Mouse (Mus musculus) heart, embryonic 16.5 days (tissue): ENCODE measurements around the gene H2-M5. TPM values are rescaled to one million over a fixed set of nuclear protein-coding genes. Genes with fewer than 3 reads are reported as not detected.
A peak's percentile ranks its signal among the peaks of the same experiment; 100 is the strongest.

Experiments
- ATAC-seq: fragments of 200-750 bp; cut with Nextera tagmentation; replicated peaks from 2 replicates; pipeline ENCODE4 v1.8.0; 2017; ENCODE audit warnings: moderate number of reproducible peaks; ENCODE audit not compliant: insufficient read depth, low FRiP score; ENCODE audit errors: extremely low read depth
- H3K27ac ChIP-seq: fragments of 300-500 bp; sonication (generic); 2 replicates; pipeline ENCODE4 v1.5.1; 2014; ENCODE audit warnings: mild to moderate bottlenecking, low read length, control low read depth, moderate library complexity
- H3K27me3 ChIP-seq: fragments of 300-500 bp; sonication (generic); 2 replicates; pipeline ENCODE4 v1.6.1; 2014; ENCODE audit warnings: low read length, mixed read lengths; ENCODE audit not compliant: control insufficient read depth, insufficient read depth
- H3K36me3 ChIP-seq: fragments of 300-500 bp; sonication (generic); 2 replicates; pipeline ENCODE4 v1.6.1; 2014; ENCODE audit not compliant: control insufficient read depth, insufficient read depth
- H3K4me1 ChIP-seq: fragments of 300-500 bp; sonication (generic); 2 replicates; pipeline ENCODE4 v1.6.1; 2014; ENCODE audit warnings: low read length, mixed read lengths; ENCODE audit not compliant: control insufficient read depth, insufficient read depth
- H3K4me2 ChIP-seq: fragments of 300-500 bp; sonication (generic); 2 replicates; pipeline ENCODE4 v1.6.1; 2014; ENCODE audit warnings: low read depth, mild to moderate bottlenecking, control low read depth, low read length
- H3K4me3 ChIP-seq: fragments of 300-500 bp; sonication (generic); 2 replicates; pipeline ENCODE4 v1.5.1; 2014; ENCODE audit warnings: mild to moderate bottlenecking, control low read depth, low read length
- H3K9ac ChIP-seq: fragments of 300-500 bp; sonication (generic); 2 replicates; pipeline ENCODE4 v1.6.1; 2014; ENCODE audit warnings: low read length, control low read depth
- H3K9me3 ChIP-seq: fragments of 300-500 bp; sonication (generic); replicated peaks from 2 replicates; pipeline ENCODE4 v1.6.1; 2016; ENCODE audit warnings: low read length; ENCODE audit not compliant: control insufficient read depth
- WGBS: fragments of 180-500 bp; shearing (Covaris S2); extraction: QIAGEN DNeasy Blood & Tissue Kit; methylation state at CpG from one replicate; pipeline ENCODE4 v1.1.7; 2014; 5-methylcytosine and 5-hydroxymethylcytosine counted together
- polyA plus RNA-seq: library from polyadenylated mRNA; unstranded; fragments of >200 nt; fragmentation: Nextera tagmentation; extraction: Ambion mirVana; gene quantifications from 2 replicates; pipeline ENCODE4 v1.2.1, GENCODE M21; 2015

H2-M5 gene
- polyA plus RNA-seq, 1 experiment from 2014 or later, result 0.37 TPM

DNA sequence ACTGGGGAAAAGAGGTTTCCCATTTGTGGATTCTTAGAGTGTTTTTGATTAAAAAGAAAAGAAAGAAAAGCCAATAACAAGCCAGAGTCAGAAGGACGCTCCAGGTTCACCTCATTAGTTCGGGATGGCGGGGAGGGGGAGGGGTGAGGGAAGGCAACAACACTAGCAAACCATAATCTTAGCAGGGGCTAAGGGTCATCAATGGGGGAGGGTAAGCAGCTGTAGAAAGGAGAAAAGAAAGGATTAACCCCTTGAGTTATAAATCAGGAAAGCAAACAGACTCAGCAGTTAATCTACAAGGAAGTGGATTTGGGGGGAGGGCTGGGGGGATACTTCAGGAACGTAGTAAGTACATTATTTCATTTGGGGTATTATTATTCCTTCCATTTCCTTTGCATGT is 7.5 kb downstream of the H2-M5 start:
- Histone ChIP-seq H3K4me1 (peaks cover 7% of the 10 kb centered on the region), H3K36me3 (no peaks in the 10 kb centered on the region), H3K9me3 (no peaks in the 10 kb centered on the region), H3K9ac (no peak overlapping the region), H3K27me3 (no peaks in the 10 kb centered on the region), H3K27ac (no peak overlapping the region), H3K4me2 (peak overlapping the region; percentile 61), H3K4me3 (peak overlapping the region; percentile 39)
- ATAC-seq, result no peak
- WGBS, result 12% methylated on average over 4 of the region's 4 CpGs

DNA sequence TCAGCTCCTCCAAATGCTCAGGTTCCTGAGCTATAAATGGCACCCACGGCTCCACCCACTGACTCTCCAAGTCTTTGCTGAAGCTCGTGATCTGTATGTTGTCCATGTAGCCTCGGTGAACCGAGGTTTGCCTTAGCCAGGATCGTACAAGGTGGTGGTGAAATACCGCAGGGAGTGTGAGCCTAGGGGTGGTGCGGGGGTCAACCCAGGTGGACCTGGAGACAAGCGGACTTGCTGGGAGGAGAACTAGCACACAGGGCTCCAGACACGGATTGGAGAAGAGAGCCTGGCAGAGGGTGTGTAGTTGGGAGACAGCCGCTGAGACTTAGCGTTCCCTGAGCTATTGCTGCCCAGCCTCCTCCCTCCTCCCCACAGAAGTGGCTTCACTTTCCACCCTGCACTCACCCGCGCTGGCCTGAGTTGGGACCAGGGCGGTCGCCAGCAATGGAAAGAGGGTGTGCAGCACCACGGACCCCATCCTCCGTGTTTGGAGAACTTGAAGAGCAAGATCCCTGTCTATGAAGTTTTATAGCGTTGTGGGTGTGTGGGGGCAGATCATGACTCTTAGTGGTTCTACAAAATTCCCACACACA is 8.0 kb downstream of the H2-M5 start, which contains the start of gene 2410137M14Rik:
Gene 2410137M14Rik, minus strand, starts transcription at position 17 of the 593 bp plus-strand sequence.
- 6% methylated on average over 18 of the region's 18 CpGs for WGBS
- peak within 1 kb of the TSS; percentile 39 for H3K4me3 ChIP-seq
- H3K9me3 ChIP-seq, result no peaks in the 10 kb centered on the region
- no peak within 1 kb of the TSS for H3K27ac ChIP-seq
- no peaks in the 10 kb centered on the region for H3K27me3 ChIP-seq
- peak within 1 kb of the TSS; percentile 61 for H3K4me2 ChIP-seq
- peak within 1 kb of the TSS; percentile 31; the same call in 1 of the 2 replicates for H3K9ac ChIP-seq
- peak; percentile 37; the same call in 1 of the 2 replicates for ATAC-seq
- no peaks in the 10 kb centered on the region for H3K36me3 ChIP-seq
- H3K4me1 ChIP-seq, result peaks cover 7% of the 10 kb centered on the region

DNA sequence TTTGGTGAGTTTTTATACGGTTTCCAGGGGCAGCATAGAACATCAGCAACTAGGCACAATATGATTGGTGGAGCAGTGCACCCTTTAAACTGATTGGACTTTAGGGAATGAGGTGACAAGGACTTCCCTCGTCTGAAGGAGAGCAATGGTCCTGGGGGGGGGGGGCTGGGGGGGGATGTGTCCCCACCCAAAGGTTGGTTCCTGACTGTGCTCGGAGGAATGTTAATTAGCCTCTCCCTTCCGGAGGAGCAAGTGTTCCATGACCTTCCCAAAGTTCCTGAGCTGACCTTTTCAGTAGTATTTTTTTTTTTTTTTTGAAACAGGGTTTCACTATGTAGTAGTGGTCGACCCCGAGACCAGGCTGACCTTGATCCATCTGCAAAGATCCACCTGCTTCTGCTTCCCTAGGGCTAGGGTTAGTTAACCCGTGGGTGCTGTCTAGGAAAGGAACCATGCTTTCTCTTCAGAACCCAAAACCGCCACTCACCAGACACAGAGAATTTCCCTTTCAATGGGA is 16.0 kb downstream of the H2-M5 start:
- Histone ChIP-seq H3K27me3 (no peaks in the 10 kb centered on the region), H3K4me1 (no peaks in the 10 kb centered on the region), H3K4me2 (no peak overlapping the region), H3K27ac (no peak overlapping the region), H3K9me3 (no peaks in the 10 kb centered on the region), H3K4me3 (no peak overlapping the region), H3K9ac (no peak overlapping the region), H3K36me3 (no peaks in the 10 kb centered on the region)
- 57% methylated on average over 8 of the region's 8 CpGs for WGBS
- ATAC-seq, result no peak

DNA sequence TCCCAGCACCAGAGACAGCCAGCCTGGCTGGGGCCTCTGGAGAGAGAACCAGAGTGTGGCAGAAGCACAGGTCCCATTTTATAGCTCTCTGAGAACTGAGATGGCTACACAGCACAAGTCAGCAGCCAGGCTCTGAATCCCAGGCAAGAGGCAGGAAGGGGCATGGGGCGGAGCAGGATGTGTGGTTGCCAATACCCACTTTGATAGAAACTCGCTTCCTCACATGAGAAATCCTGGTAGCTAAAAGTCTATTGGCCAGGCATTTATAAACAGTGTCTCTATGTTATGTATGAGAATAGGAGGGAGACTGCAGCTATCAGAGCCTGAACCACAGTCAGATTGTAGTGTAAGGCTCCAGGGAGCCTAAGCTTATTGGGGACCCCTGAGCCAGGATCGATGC is 16.5 kb downstream of the H2-M5 start:
- ATAC-seq, result no peak
- Histone ChIP-seq H3K27ac (no peak overlapping the region), H3K9ac (no peak overlapping the region), H3K36me3 (no peaks in the 10 kb centered on the region), H3K4me1 (no peaks in the 10 kb centered on the region), H3K4me3 (no peak overlapping the region), H3K27me3 (no peaks in the 10 kb centered on the region), H3K9me3 (no peaks in the 10 kb centered on the region), H3K4me2 (no peak overlapping the region)
- 64% methylated on average over 3 of the region's 3 CpGs for WGBS

DNA sequence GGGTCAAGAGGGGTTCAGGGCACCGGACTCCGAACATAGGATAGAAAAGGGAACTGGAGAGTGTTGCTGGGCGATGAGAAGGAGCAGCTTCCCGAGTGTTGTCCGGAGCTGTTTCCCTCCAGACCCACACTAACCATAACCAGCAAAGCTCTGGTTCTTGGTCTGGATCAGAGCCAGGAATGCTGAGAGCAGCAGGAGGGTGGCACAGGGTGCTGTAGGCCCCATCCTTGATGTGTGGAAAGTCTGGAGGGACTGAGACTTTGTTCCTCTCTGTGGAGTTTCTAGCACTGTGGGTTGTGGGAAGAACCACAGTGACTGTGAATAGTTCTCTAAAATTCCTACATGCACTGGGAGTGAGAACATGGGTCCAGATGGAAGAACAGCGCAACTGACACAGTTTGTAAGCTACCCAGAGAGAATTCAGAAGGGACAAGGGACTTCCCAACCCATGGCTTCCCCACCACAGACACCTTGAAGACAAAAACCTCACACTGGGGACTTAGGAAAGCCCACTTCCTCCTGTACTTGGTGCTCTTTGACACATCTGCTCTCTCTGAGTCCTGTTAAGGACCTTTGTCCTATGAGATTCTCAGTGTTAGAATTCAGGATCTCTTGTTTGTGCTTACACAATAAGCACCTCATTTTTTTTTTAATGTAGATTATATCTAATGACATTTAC is 18.0 kb downstream of the H2-M5 start:
- no peaks in the 10 kb centered on the region for H3K9me3 ChIP-seq
- ATAC-seq, result no peak

DNA sequence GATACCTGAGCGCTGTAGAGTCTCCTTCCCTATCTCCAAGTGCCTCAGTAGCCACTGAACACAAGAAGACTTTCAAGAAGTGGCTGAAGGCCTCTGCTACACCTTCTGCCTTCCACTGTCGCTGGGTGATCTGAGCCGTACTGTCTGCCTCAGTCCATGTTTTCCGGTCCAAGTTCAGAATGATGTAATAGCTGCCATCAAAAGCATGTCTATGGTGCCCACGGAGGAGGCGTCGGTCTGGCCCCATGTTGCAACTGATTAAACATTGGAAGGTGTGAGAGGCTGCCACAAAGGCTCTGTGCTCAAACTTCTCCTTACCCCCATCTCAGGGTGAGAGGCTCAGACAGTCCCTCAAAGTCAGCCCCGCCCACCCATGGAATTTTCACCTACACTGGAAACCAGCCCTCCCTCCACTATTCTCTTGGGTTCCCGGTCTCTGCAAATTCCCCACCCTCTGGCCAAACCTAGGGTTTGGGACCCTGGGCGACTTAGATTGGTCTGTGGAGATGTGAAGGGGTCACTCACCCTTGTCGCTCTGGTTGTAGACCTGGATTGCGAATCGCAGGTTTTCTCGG is 18.9 kb downstream of the H2-M5 start:
- no peak for ATAC-seq
- no peaks in the 10 kb centered on the region for H3K9me3 ChIP-seq
- WGBS, result 76% methylated on average over 14 of the region's 14 CpGs

More for the DNA sequence above, 18.0 kb downstream of the H2-M5 start:
- no peak overlapping the region for H3K4me2 ChIP-seq
- H3K4me3 ChIP-seq, result no peak overlapping the region
- WGBS, result 83% methylated on average over 6 of the region's 6 CpGs
- no peaks in the 10 kb centered on the region for H3K36me3 ChIP-seq
- no peak overlapping the region for H3K27ac ChIP-seq
- no peaks in the 10 kb centered on the region for H3K4me1 ChIP-seq
- no peak overlapping the region for H3K9ac ChIP-seq
- no peaks in the 10 kb centered on the region for H3K27me3 ChIP-seq

DNA sequence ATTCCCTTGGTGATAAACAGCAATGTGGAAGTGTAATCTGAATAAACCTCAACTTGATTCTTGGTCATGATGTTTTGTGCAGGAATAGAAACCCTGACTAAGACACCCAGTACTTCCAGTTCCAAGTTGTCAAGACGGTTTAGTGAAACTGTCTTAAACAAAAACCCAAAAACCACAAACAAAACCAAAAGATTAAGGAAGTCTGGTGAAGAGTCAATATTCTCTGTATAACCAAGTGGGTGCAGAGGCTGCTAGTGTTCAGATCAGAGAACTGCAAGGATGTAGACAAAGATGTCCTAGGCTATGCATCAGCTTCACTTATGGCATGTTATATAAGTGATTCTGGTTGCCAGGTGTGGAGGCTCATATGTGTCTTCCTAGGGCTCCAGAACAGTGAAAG is 22.5 kb downstream of the H2-M5 start:
- Histone ChIP-seq H3K9ac (no peak overlapping the region), H3K4me3 (no peak overlapping the region), H3K4me1 (no peaks in the 10 kb centered on the region), H3K4me2 (no peak overlapping the region), H3K27ac (no peak overlapping the region), H3K27me3 (no peaks in the 10 kb centered on the region), H3K36me3 (peaks cover 4% of the 10 kb centered on the region; the same call in 1 of the 2 replicates), H3K9me3 (no peaks in the 10 kb centered on the region)
- ATAC-seq, result no peak
- 74% methylated on average over 1 of the region's 1 CpGs for WGBS

More for the DNA sequence above, 18.9 kb downstream of the H2-M5 start:
- Histone ChIP-seq H3K4me2 (no peak overlapping the region), H3K27me3 (no peaks in the 10 kb centered on the region), H3K36me3 (no peaks in the 10 kb centered on the region), H3K4me3 (no peak overlapping the region), H3K9ac (no peak overlapping the region), H3K4me1 (no peaks in the 10 kb centered on the region), H3K27ac (no peak overlapping the region)

DNA sequence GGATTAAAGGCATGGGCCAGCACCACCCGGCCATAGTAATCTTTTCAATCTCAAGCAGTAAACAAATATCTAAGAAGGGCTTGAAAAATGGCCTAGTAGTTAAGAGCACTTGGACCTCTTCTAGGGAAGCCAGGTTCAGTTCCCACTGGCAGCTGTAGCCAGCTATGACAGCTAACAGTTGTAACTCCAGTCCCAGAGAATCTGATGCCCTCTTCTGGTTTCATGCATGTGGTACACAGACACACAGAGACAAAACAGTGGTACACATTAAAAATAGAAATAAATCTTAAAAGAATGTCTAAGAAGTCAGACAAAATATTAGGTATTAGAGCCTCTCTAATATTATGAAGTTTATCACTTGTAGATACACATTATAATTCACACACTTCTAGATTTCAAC is 28.2 kb downstream of the H2-M5 start:
- WGBS, result 80% methylated on average over 1 of the region's 1 CpGs

DNA sequence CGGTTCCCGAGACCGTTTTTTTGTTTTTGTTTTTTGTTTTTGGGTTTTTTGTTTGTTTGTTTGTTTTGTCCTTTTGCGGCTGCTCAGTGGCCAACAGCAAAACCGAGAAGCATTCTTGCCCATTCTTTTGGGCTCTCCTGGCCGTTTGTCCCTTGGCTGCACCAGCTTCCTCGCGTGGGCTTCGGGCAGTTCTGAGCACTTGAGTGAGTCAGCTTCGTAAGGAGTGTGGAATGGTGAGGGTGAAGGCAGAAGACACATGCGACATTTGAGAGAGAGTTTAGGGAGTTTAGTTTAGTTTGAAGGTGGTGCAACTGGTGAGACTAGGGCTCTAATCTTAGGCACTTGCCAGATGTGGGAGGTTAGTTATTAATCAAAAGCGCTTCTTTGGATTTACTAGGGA is 30.5 kb downstream of the H2-M5 start:
- Histone ChIP-seq H3K27me3 (no peaks in the 10 kb centered on the region), H3K9ac (peak overlapping the region; percentile 88), H3K4me3 (peak overlapping the region; percentile 85), H3K36me3 (peaks cover 6% of the 10 kb centered on the region), H3K27ac (peak overlapping the region; percentile 76), H3K4me1 (peaks cover 10% of the 10 kb centered on the region), H3K9me3 (no peaks in the 10 kb centered on the region), H3K4me2 (peak overlapping the region; percentile 87)
- 7% methylated on average over 12 of the region's 12 CpGs for WGBS
- ATAC-seq, result no peak

More for the DNA sequence above, 28.2 kb downstream of the H2-M5 start:
- Histone ChIP-seq H3K9ac (no peak overlapping the region), H3K4me3 (no peak overlapping the region), H3K27me3 (no peaks in the 10 kb centered on the region), H3K4me1 (peaks cover 10% of the 10 kb centered on the region), H3K36me3 (peaks cover 8% of the 10 kb centered on the region), H3K4me2 (no peak overlapping the region), H3K27ac (no peak overlapping the region), H3K9me3 (no peaks in the 10 kb centered on the region)
- ATAC-seq, result no peak
